Mouse (Mus musculus) heart, adult 2 months (tissue): Measurements from ENCODE around the gene Zfp46.
A peak's percentile ranks its signal among the peaks of the same experiment; 100 is the strongest.

Experiments
- CTCF ChIP-seq: fragments of 200-600 bp; IDR thresholded peaks from 2 replicates; pipeline ENCODE4 v1.8.1; 2022; ENCODE audit warnings: antibody characterized with exemption, mild to moderate bottlenecking, moderate library complexity
- POLR2A ChIP-seq: fragments of 200-500 bp; IDR thresholded peaks from 2 replicates; pipeline ENCODE4 v1.6.1; 2011; ENCODE audit warnings: mild to moderate bottlenecking, low read depth, low read length, control low read depth; ENCODE audit not compliant: insufficient read depth

DNA sequence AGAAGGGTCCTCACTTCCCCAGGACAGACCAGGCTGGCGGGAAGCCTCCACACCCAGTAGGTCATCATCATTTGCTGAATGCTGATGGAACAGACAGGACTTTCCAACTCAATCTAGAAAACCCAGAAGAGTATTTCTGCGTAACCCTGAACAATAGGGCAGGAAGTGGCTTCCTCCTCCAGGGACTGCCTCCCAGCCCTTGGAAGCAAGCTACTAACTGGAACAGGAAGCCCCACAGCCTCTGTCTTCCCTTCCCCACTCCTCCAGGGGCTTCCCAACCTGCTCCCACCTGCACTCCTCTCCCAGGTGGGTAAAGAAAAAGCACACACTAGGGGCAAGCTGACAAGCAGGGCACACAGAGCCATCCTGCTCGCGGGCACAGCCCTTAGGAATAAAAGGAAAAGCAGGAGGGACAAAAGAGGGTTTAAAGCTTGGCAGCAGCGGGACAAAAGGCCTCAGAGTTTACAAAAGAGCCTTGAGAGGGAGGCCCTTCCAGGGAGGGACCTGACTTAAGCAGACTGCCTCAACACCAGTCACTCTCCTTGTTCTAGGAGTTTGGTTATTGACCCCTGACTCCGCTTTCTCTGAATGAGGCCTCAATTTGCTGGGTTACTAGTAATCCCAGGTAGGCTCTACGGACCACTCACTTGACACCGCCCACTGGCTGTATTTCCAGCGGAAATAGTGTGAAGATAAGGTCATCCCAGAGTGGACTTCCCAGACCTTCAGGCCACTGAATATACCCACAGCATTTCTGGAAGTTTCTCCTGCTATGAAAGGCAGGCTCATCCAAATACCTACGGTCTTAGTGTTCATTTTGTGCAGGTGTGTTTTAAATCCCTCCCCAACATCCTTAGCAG is 1.6 kb upstream of the Zfp46 start:
- TF ChIP-seq POLR2A (peak; percentile 49; the same call in 1 of the 2 replicates), CTCF (no peak)
